Mouse (Mus musculus) stomach, postnatal 0 days (tissue): ENCODE measurements at regions not wholly inside any gene's neighbourhood (a gene's known extent, or its start where the extent isn't known, plus 50 kb on each side); places are given as distances from the start of the nearest gene placed in this dataset.

ENCODE experiments used
- CTCF ChIP-seq: IDR thresholded peaks from 2 replicates; pipeline ENCODE4 v1.5.1; 2016; ENCODE audit warnings: antibody characterized with exemption, low read depth, mild to moderate bottlenecking, moderate library complexity
- EP300 ChIP-seq: optimal IDR thresholded peaks from 2 replicates; pipeline ENCODE3; 2016; ENCODE audit warnings: antibody characterized with exemption

DNA sequence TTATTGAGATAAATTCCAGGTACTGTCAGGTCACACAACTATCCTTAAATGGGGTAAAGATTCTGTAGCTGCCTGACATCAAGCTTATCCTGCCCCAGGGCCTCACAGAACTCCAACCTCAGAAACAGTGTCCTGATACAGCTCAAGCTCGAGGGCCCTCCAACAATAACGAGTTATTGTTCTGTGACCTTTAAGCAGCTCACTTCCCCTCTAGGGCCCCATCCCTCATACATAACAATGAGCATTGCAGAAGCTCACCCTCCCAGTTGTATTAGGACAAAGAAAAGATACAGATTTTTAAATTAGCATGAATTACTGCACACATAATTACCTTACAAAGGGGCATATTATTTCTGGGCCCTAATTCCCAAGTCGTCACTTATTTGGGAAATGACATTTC lies 293.5 kb upstream of the Trpc7 start:
- TF ChIP-seq CTCF (no peak), EP300 (no peak)
